Mouse (Mus musculus): ENCODE results near the gene Arvcf. TPM values are rescaled to one million over a fixed set of nuclear protein-coding genes. Genes with fewer than 3 reads are reported as not detected.
A peak's percentile ranks its signal among the peaks of the same experiment; 100 is the strongest.

The Arvcf gene
- total RNA-seq, 2 experiments from 2014 or later: 17.9 to 21.6 TPM

DNA sequence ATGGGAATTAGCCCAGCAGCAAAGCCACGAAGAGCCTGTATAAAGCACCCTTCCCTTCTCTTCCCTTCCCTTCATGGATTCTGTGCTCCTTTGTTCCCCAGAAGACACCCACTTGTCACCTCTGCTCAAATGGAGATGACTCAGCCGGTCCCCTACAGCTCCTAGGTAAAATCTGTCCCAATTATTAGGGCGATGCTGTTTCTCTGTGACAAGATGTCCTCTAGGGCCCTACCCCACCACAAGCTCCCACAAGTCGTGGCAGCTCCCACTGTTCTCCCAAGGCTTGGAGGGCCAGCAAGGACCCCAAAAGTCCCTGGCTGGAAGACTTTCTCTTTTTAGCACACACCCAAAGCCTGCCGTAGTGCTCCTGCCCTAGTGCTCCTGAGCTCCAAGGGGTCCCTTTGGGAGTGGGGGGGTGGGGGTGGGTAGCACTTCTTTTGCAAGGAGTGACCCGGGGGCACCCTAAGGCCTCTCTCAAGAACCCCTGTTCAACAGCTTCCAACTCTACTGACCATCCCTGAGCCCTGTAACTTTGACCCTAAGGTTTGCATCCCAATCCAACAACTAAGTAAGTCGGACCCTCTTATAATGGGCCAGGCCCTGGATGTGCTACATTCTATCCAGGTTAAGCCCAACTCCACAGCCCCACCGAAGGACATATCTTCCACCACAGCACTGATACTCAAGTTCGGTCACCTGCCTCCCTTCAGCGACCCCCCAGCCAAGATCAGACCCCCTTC is 77.7 kb downstream of the Arvcf start:
- intact Hi-C loops (cut with DNase I): no loop called here
- peak in 1 of 2 experiments; percentile 32 for DNase-seq

DNA sequence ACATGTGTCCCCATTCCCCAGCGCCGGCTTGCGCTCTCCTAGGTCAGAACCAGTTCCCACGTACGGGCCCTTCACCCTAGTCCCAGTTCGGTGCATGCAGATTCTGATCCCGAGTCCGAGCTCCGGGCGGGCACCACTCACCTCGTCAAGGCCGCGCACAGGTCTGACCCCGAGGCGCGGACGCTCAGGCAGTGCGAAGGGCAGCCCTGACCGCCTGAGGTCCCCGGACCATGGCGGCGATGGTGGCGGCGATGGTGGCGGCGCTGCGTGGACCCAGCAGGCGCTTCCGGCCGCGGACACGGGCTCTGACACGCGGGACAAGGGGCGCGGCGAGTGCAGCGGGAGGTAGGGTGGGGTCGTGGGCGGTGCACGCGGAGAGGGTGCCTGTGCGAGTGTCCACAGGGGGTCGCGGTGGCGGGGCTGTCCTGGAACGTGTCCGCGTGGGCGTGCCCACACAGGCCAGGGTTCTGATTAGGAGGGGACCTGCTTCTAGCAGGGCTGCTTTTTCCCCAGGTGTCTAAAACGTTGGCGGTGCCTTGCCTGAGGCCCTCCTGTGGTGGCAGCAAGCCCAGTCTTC is 78.3 kb downstream of the Arvcf start, which contains the start of gene Txnrd2:
Txnrd2 (plus strand) TSS at position 170 of the 577 bp plus-strand sequence.
- intact Hi-C loops (cut with DNase I): no loop called here
- peak; percentile 81 to 86 for DNase-seq

- intact Hi-C loops (cut with DNase I): no loop called here
- DNase-seq: no peak
These were observed 78.9 kb downstream of the Arvcf start, which contains the start of gene Comt for GRCm38 (mm10) chr16:18426802-18427280. Comt (minus strand) TSS chr16:18426852.

DNA sequence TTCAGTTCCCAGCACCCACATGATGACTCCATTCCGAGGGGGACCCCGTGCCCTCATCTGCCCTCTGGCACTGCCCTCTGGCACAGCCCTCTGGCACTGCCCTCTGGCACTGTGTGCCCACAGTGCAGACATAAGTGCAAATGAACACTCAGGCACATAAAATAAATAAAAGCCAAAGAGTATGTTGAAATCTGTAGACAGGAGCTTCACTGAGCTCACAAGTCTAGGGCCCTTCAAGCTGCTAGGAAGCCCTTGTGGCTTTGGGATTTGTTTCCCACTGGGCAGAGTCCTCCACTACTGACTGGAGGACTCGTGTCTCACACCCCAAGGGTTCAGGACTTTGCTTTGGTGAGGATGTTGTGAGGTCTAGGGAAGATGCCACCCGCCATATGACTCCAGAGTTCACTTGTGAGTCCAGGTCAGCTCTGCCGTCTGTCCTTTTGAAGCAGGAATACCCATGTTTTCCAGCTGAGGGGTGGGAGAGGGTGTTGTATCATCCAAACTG is 80.1 kb downstream of the Arvcf start:
- intact Hi-C loops (cut with DNase I): no loop called here
- DNase-seq: no peak

- intact Hi-C loops (cut with DNase I): no loop called here
- no peak for DNase-seq
These were observed 80.6 kb downstream of the Arvcf start for GRCm38 (mm10) chr16:18428516-18429042.

DNA sequence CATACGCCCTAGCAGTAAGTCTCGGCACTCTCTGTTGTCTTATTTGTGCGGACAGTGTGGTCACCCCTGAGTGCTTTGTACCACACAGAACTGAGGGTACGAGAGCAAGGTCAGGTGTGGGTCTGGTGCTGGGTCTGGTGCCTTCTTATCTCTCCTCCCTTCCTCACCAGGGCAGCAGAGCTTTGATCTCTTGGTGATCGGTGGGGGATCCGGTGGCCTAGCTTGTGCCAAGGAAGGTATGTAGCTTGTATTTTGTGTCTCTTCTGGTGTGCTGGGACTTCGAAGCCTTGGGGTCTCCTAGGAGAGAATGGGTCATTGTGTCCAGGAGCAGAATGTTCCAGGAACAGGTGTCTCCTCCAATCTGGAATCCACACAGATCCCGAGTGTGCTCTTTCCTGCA is 81.7 kb downstream of the Arvcf start:
- DNase-seq: no peak
- intact Hi-C loops (cut with DNase I): no loop called here

DNA sequence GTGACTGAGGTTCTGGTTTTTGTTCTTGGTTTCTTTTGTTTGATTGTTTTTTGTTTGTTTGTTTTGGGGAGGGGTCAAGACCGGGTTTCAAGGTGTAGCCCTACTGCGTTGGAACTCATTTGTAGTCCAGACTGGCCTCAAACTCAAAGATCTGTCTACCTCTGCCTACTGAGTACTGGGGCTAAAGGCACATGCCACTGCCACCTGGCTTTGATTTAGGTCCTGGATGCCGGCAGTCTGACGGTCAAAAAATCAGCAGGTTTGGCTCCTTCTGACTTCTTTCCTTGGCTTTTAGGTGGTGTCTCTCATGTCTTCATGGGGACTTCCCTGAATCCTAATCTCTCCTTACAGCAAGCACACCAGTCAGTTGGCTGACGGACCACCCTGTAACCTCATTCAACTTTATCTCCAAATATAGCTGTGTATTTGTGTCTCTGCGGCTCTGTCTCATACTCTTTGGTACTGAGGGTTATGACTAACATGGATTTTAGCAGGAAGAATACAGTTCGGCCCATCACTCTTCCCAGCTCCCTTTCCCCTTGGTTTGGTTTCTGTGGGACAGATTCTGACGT is 82.7 kb downstream of the Arvcf start:
- intact Hi-C loops (cut with DNase I): no loop called here
- no peak for DNase-seq

DNA sequence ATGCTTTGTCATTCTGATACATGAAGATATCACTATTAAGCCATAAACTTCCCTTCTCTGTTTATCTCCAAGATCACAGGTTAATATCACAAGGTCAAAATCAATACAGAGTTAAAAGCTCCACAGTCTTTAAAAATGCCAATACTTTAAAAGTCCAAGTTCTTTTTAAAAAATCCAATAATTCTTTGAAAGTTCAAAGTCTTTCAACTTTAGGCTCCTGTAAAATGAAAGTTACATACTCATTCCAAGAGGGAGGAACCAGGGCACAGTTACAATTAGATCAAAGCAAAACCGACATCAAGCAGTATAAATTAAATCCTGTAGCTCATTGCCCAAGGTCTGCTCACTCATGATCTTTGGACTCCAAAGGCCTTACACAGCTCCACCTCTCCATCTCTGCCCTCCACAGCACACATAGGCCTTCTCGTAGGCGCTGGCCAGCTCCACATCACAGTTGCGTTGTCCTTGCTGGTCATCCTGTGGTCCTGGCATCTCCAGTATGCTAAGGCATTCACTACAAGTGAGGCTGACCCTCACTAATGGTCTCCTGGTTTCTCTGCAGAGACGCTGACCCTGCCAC is 85.4 kb downstream of the Arvcf start:
- intact Hi-C loops (cut with DNase I): no loop called here
- DNase-seq: no peak

- no peak for DNase-seq
- intact Hi-C loops (cut with DNase I): no loop called here
These were observed 88.1 kb downstream of the Arvcf start for GRCm38 (mm10) chr16:18436128-18436527.

DNA sequence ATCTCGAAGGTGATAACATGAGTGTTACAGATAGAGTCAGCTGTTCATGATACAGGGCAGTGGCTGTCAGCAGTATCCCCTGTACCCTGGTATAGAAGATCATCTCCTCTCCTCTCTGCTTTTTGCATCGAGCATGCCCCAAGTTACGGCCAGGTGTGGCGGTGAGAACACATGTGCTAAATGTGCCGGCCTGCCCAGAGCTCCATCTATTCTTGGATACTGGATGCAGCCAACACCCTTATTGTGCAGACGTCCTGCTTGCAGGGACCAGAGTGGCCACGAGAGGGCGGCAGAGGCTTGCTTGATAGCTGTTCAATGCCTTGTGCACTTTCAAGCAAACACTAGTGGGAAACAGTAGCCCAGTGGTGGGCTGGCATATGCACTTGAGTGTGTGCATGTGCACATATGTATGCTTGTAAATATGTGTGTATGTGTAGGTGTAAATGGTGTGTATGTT is 95.4 kb downstream of the Arvcf start:
- intact Hi-C loops (cut with DNase I): loop anchor here (1.0 kb wide), 1 partner anchor 174 kb away; no protein-coding TSS in a partner anchor
- peak; percentile 93 to 99 for DNase-seq

- intact Hi-C loops (cut with DNase I): no loop called here
- DNase-seq: no peak
These were observed 99.3 kb downstream of the Arvcf start for GRCm38 (mm10) chr16:18447243-18447642.

DNA sequence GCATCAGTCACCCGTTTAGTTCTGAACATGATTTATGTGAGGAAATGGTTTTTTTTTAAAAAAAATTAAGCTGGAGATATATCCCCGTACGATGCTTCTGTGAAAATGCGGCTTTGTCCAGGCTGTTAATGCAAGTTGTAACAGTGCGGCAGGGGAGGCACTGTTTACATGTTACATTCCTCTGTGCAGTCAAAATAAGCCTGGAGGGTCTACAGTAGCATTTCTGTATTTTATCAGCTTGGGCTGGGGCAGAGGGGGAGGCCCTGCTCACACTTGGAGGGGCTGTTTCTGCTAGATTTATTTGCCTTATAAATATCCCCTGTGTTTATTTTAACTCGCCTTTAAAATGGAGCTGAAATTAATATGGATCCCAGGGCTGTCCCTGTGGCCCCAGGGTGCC is 100.1 kb downstream of the Arvcf start:
- intact Hi-C loops (cut with DNase I): no loop called here
- DNase-seq: no peak

GRCm38 (mm10) chr16:18449005-18449404 is 101.0 kb downstream of the Arvcf start:
- intact Hi-C loops (cut with DNase I): no loop called here
- no peak for DNase-seq

DNA sequence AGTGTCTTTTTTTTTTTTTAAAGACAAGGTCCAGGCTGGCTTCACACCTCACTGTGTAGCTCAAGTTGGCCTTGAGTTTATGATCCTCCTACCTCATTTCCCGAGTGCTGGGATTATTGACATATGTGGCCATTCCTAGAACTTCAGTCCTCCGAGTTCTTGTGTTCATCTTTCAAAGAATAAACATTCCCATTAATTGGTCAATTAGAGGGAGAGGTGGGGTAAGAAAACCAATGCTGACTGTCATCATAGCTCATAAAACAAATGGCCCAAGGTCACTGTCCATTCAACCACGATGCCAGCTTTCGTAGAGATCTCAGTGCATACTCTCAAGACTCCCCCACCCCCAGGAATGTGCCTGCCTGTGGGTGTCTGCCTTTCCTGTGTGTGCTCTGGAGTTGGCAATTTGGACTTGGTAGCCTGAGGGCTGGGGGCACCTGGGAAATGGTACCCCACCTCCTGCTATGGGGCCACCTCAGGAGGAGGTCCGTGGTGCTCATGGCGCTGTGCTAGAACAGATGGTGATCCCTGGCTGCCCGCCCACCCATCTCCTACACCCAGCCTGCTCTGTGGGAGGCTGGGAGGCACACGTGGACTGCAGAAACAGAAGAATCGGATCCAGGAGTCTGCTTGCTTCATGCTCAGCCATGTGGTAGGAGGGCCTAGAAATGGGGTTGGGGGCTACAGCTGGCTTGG is 103.7 kb downstream of the Arvcf start:
- intact Hi-C loops (cut with DNase I): no loop called here
- no peak for DNase-seq

GRCm38 (mm10) chr16:18452361-18452862 is 104.4 kb downstream of the Arvcf start:
- no peak for DNase-seq
- intact Hi-C loops (cut with DNase I): no loop called here

- DNase-seq: peak in 1 of 2 experiments; percentile 17
- intact Hi-C loops (cut with DNase I): no loop called here
These were observed 105.9 kb downstream of the Arvcf start for GRCm38 (mm10) chr16:18453846-18454245.

DNA sequence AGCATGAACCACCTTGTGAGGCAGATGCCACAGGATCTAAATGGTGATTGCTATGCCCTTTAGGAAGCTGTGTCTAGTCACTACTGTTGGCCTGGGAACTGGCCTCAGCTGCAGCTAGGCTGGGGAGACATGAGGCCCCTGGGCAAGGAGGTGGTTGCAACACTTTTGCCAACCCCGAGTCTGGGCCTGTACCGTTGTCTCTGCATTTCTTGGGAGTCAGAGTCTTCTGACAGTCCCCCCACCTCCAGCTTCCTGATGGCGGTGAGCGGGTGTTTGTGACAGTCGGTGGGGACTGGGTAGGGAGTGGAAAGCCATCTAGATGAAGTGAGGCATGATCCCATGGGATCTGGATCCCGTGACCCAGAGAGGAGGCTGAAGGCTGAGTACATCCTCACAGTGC is 107.4 kb downstream of the Arvcf start:
- intact Hi-C loops (cut with DNase I): no loop called here
- DNase-seq: no peak
